Mouse (Mus musculus) heart, adult 8-10 months (tissue): ENCODE results near the gene Tex11. TPM values are rescaled to one million over a fixed set of nuclear protein-coding genes. Genes with fewer than 3 reads are reported as not detected.
"Not testable (repeated sequence)": the region's sequence is repeated elsewhere in the genome, so short reads cannot be mapped to it uniquely, and the experiment has no call there.

Source experiments
- DNase-seq: peaks from one replicate; pipeline ENCODE4 v3.0.0; 2022; ENCODE audit warnings: low spot score
- total RNA-seq, 4 experiments: library from RNA; stranded (reverse); gene quantifications; 2 replicates each; pipeline ENCODE4 v1.2.4; 2022

Tex11 gene
- under 1 TPM in 3 of 4 experiments, not detected in 1; 0.16 to 0.22 (median 0.22) TPM for total RNA-seq

DNA sequence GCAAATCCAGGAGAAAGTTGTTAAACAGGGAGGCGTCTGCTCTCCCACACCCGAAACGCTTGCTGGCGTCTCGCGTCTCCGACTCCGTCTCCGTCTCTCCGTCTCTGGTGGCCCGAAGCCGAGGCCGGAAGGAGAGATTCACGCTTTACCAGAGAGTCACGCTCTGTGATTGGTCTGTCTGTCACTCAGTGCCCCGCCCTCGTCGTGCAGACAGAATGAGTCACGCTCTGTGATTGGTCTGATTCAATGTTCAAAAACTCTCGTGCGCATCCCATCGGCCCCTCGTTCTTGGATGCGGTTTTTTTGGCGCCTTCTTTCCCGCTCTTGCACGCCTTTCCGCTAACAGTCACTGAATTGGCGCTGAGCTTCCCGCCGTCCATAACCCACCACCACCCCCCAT, at the start of gene Tex11:
Gene Tex11, minus strand, starts transcription at position 127 of the 400 bp plus-strand sequence.
- DNase-seq: no peak

DNA sequence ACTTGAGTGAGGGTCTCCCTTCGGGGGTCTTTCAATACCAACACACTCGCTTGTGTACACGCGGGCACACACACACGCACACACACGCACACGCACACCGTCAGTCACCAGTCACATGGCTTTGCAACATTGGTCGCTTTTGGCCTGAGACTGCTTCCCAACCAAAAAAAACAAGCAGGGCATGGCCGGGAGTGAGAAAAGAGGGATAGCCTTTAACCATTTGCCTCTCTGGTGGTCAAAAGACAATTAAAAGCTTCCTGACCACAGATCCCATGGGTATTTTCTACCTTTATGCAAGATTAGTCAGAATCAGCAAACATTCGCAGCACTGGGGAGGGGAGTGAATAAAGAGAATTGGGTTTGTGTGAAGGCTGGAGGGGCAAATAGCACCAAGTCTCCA, 26.5 kb upstream of the Tex11 start, which contains the start of gene Slc7a3:
Gene Slc7a3, minus strand, starts transcription at position 101 of the 400 bp plus-strand sequence.
- DNase-seq: no peak

DNA sequence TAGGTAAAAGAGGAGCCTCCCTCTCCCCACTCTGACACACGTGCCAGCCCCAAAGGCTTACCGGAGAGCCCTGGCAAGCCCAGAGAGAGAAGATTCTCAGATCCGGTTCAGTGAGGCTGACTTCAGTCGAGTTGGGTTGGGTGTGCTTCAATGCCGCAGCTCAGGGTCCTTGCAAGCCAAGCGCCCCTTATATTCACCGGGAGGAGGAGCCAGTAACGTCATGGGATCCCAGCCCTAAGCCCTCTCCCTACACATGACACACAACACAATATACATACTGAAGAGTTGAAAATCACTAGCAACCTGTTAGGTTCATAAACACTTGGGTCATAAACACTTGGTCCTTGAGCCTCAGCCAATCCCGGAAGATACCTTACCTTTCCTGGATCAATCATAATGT, 25.7 kb upstream of the Tex11 start:
- not testable (repeated sequence) for DNase-seq

DNA sequence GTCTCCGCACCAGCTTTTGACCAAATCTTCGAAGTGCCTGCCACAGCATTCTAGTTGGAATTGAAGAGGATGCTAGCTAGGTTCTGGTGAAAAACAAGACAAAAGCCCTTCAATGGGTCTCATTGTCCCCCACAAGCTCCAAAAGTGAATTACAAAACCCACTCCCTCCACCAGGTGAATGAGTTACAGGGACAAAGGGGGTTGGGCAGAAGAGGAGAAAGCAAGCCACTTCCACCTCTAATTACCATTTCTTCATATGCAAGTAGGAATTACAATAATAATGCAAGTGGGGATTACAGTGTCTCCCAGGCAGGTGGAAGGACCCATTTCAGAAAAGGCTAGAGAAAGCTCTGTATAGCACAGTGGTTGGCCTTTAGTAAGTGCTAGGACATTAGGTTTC, 24.7 kb upstream of the Tex11 start:
- no peak for DNase-seq

DNA sequence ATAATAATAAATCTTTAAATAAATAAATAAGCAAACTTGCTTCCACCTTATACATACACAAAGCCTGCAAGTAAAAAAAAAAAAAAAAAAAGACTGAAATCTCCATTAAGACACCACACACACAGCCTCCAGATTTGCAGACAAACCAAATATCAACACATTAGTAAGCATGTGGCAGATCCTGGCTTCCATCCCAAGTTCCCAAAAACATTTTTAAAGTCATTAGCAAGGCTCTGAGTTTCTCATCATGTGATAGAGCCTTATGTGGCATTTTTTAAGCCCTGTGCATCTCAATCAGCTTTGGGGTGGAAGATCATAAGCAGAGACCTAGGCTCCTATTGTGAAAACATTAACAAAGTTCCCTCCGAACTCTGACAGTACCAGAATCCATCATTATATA, 5.8 kb upstream of the Tex11 start:
- DNase-seq: no peak

DNA sequence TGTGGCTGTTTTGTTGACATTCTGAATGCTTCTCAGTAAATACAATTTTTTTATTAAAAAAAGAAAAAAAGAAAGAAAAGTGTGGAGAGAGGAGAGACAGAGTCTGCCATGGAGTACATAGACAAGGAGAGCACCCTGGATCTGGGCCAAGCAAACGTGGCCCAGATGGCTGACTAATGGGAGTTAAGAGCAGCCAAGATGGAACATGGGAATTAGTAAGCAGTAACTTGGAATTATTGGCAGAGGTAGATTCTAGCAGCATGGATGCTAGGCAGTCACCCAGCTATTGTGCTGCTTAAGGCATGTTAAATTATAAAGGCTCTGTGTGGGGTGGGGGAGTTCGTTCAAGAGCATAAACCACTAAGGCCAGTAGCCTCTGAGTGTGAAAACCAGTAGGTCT, 4.0 kb upstream of the Tex11 start:
- DNase-seq: no peak

DNA sequence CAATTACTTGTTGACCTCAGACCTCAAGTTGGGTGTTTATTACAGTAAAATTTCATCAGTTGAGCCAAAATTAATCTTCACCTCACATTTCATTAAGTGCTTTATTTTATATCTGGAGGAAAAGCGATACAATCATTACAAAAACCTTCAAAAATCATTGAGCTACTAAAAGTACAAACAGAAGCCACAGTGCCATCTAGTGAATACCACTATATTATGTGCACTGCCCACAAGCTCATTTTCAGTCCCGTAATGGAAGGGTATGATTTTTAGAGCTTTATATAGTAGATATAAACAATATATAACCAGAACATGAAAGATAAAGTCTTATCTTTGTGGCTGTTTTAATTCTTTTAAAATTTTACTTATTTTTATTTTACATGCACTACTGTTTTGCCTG, 115.8 kb downstream of the Tex11 start:
- no peak for DNase-seq

DNA sequence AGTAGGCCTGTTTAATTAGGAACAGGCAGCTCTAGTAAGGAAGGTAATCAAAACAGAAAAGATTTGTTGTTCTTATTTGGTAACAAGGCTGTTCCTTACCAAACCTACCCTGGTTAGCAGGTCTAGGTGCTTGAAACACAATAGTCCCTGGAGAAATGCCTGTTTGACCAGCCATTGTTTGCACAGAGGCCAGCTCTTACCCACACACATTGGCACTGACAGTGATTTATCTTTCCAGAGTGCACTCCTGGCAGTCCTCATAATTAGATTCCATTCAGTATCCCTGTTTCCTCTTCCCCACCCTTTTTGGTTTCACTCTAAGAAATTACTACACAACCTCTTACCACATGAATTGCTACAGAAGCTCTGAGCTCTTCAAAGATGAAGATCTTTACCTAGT, 220.3 kb downstream of the Tex11 start:
- no peak for DNase-seq

DNA sequence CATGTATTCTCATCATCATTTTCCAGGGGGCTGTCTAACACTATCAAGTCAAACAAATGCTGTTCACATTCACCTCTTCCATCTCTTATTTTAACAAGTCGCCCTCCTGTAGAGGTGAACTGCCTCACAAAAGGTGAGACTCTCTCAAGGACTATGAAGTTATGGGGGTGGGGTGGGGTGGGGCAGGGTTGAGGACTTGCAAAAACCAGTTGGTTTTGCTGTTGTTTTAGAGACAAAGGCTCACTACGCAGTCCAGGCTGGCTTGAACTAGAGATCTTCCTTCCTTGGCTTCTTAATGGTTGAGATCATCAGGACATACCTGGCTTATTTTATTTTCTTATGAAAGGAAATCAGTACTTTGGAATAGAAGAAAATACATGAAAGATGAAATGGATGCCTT, 226.7 kb downstream of the Tex11 start:
- DNase-seq: no peak

DNA sequence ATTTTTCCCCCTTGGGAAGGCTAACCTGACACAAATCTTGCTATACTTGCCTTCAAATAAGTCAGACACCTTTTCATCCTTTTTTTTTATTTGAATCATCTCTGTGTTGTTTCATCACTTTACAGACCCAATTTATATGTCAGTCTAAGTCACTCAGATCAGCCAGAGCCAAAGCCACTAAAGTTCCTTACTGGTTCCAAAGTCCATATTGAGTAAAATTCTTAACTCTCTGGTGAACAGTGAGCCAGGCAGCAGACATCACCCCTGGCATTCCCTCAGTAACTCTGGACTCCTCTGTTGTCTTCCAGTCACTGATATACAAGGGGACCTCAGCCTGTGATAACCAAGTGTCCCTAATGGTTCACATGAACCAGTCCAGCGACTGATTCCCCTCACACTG, 233.9 kb downstream of the Tex11 start:
- DNase-seq: no peak

DNA sequence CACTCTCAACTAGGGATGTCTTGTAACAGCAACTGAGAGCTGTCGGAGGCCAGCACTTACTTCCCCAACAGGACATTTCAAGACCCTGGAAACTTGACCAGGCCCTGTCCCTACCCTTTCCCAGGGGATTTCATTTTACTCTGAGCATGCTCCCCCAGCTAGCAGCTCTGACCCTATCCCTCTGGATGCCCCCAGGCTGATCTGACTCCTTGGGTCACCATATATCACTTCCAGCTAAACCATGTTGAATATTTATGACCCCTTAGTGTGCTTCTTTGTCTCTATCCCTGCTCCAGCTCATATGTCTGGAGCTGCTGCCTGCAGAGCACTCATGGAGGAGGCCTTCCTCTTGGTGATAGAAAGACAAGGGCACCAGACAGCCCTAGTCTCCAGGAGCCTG, 238.3 kb downstream of the Tex11 start:
- no peak for DNase-seq

DNA sequence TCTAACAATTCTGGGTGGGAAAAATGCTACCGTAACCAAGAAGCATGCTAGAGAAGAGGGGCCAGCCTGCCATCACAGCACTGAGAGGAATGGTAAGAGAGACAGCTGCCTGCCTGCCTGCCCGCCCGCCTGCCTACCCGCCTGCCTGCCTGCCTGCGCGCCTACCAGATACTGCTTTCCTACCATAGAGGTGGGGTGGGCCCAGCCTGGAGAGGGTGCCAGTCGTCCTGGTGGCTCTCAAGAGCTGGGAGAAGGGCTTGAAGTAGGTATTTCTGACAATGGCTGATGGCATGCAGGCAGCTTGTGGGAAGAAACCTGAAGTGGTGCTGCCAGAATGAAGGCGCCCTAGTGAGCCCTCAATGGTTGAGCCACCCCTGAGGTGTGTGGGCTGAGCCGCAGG, 240.8 kb downstream of the Tex11 start:
- DNase-seq: no peak

DNA sequence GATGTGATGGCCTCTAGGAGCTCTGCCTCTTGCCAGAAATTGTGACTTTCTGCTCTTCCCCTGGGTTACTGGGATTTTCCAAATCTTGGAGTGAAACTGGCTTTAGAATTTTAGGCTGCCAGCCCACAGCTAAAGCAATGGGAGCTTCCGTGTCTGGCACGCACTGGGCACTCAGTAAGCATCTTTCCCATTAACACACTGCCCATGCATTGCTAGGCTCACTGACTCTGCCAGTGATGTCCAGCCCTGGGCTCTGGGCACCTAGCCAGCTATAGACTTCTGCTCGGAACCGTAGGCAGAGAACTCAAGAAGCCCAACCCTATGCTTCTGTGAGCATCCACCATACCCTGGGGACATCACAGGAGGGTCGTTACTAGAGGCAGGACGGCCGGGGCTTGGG, 243.7 kb downstream of the Tex11 start:
- DNase-seq: no peak

DNA sequence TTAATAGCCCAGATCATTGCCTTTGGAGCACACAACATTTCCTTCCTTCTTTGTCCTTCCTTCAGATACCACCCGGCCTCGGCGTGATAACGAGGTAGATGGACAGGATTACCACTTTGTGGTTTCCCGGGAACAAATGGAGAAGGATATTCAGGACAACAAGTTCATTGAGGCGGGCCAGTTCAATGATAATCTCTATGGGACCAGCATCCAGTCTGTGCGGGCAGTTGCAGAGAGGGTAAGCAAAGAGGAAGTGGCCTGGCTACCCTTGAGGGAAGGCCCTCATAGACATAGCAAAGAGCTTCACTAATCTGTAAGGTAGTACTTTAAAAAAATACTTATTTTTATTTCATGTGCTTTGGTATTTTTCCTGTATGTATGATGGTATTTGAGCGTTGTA, 245.3 kb downstream of the Tex11 start:
- DNase-seq: no peak

DNA sequence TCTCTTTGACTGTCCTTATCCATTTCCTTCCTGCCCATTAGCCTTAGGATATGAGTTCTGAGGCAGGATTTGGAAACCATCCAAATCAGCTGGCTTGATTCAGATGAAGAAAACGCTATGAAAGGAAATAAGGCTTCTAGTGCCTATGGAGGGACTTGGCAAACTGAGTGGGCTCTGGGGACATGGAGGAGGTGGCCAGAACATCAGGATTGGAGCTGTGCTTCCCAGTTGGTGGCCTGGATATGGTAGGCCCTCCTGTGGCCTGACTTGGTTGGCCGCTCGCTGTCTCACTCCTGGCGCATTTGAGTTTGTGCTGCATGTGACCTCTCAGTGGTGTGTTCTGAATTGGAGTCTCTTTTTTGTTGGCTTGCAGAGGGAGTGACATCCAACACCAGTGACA, 248.3 kb downstream of the Tex11 start:
- no peak for DNase-seq

DNA sequence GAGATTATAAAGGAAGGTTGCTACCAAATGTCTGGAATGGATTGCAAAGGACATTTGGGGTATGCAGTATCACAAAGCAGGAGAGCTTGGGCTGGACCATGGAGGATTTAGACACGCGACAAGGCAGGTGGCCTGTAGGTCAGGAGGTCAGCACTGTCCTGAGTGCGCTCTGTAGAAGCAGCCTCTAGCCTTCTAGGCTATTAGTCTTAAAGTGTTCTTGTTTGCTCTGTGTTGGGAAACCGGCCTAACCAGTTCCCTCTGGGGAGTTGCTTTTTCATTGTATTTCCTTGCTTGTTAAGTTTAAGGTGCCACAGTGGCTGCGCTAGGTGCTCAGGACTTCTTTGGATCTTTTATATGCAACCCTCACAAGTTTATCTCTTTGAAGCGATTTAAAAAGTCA, 257.4 kb downstream of the Tex11 start:
- DNase-seq: no peak

DNA sequence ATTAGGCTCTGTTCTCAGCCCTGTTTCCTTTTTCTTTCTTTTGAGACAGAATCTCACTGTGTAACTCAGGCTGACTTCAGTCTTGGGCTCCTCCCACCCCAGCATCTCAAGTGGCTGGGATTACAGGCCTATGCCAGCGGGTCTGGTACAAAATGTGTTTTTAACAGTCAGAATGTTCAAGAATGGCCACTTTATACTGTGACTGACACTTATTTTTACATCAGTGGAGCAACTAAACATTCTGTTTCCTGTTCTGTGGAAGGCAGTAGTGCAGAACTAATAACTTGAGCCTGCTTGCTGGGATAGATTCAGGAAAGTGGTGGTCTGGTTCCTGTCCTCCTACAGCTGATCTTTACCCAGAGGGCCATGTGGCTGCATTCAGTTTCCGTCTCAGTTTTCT, 258.8 kb downstream of the Tex11 start:
- no peak for DNase-seq

DNA sequence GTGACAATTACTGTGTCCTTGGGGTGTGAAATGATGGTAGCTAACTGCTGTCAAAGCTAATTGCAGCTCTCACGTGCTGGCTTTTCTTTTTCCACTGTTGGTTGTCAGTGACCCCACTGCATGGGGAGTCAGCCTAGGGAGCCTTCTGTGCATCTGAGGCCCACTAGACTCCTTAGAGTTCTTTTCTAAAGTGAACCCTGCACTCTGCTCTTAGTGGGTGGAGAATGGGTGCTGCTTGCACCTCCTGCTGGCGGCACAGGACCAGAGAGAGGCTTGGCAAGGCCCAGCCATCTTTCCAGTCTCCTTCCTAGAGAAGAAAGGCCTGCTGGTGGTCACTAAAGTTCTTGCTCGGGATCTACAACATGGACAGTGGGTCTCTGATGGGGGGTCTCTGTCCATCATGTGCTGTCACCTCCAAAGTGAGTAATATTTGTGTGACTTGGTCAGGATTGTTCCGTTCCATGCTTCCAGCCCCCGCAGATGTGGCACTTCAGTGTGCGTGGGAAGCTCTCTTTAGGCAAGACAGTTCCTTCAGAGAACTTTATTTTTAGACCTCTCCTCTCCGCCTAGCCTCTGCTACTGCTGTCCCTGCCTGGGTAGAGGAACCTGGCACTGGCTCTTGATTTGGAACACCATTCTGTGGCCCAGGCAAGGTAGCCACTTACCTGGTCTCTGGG, 261.5 kb downstream of the Tex11 start:
- DNase-seq: no peak

DNA sequence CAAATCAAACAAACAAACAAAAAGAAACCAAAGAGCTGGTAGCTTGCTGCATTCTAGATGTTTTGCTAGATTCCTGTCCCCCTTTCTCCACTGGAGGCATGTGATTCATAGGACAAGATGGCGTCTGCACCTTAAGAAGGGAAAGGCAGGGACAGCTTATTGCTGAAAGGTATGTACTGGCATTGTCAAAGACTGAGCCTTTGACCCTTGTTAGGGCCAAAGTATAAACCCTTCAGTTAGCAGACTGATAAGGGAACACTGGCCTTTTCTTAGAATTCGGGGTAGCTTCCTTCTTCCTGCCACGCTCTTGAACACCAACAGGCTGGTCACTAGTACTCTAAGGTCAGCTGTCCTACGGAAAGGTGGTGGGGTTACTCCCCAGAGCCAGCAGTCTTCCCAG, 262.1 kb downstream of the Tex11 start:
- no peak for DNase-seq

DNA sequence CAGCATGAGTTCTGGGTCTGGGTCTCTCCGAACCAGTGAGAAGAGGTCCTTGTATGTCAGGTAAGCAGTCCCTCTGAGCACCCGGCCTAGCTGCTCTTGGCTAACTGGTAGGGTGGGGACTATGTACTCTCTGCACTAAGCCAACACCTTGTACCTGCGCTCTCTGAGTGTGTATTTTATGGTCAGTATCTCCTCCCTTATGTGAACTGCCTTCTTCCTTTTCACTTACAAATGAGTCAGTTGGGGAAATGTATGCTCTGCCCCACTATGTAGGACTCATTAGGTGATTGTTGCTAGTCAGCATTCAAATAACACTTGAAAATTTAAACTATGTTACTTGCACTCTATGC, 262.8 kb downstream of the Tex11 start:
- DNase-seq: no peak

DNA sequence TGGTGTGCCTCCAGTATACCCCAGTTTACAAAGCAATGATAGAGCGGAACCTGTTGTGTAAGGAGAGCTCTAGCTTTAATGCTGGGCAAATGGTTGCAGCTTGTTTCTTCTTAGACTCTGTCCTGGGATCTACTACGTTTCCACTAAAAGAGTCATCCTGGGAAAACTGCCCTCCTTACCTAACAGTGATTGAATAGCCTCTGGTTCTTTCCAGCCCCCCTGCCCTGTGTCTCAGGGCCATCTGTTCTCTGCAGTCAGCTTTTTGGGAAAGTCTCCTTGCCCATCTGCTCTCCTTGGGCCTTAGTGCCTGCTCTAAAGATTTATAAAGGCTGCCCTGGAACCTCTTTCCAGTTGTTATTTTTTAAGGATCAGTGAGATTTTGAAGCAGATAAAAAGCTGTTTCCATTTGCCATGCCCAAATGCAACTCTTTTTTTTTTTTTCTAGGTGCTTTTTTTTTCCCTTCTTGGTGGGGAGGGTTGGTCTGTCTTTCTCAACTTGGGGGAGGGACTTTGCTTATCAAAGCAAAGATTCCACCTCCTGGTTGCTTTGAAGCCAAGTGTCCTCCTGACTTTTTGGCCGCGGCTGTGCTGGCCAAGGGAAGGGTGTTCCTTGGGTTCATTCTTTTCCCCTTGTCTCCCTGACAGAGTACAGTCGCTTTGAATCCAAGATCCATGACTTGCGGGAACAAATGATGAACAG, 263.3 kb downstream of the Tex11 start:
- no peak for DNase-seq

DNA sequence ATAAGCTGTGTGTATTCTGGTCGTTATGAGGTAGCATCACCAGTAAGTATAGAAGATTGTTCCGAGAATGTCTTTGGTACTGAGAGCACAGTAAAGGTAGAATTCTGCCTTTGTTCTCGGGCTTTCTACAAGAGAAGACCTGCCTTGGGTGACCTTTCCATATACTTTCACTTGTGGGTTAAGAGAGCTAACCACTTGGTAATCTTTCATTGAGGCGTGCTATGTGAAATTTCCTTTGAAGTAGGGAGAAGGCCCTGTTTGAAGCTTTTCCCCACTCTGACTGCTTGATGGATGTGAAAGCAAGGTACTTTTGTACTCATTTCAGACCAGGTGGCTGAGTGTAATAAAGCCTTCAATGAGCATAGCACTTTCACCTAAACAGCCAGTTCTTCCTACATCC, 270.1 kb downstream of the Tex11 start:
- no peak for DNase-seq
